Comparison of ENCODE assay signal across 8 mouse cellular contexts in genomic region chr13:53592755-53593154, GRCm38 (mm10).
DNase-seq lines count a peak whose midpoint lies in the region.

No protein-coding gene starts in this region.

- DNase-seq in cerebellum, postnatal 10 days = peak; percentile 22 to 26
- DNase-seq in cerebellum, postnatal 25 days = no peak
- DNase-seq in kidney, postnatal 14 days = peak; percentile 2
- no peak for DNase-seq in kidney, adult 18-20 months
- DNase-seq in urinary bladder, adult 18-20 months (ENCODE audit: low spot score in 2 of 2) = peak; percentile 5 to 19
- DNase-seq in urinary bladder, postnatal 10 days (ENCODE audit: low spot score) = no peak
- peak; percentile 28 for DNase-seq in retina, postnatal 1 day
- DNase-seq in right cerebral cortex, postnatal 25 days = no peak

Comparison
In these comparisons a context has a peak if more than half of its experiments do, and no peak if none do; other contexts are left out.
1. DNase-seq: peak in cerebellum, postnatal 10 days (2 of 2), kidney, postnatal 14 days (single experiment), urinary bladder, adult 18-20 months (2 of 2) and retina, postnatal 1 day (single experiment); none in cerebellum, postnatal 25 days (0 of 2), kidney, adult 18-20 months (single experiment), urinary bladder, postnatal 10 days (single experiment) and right cerebral cortex, postnatal 25 days (single experiment).